Mouse (Mus musculus): ENCODE measurements at regions not wholly inside any gene's neighbourhood (a gene's known extent, or its start where the extent isn't known, plus 50 kb on each side); places are given as distances from the start of the nearest gene placed in this dataset.

DNA sequence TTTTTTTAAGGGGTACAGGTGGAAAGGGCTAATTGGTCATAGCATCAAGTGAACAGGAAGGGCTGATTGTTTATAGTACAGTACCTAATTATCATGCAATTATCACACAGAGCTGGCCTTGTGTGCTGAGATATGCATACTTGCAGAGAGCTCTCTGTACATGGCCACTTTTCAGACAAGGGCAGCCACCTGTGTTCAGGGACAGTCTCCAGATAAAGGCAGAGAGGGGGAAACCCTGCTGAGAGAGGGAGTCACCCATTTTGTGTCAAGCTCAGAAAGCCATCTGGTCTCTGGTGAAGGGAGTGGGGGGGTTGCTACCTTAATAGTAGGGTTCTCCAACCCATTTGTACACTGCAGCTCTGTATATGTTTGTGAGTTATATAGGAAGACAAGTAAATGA lies 127.5 kb upstream of the Sphkap start:
- H3K4me3 ChIP-seq (ENCODE audit: low read depth, low read length): no peak overlapping the region
- H3K27me3 ChIP-seq (ENCODE audit: control insufficient read depth, insufficient read depth, low read length): no peaks in the 10 kb centered on the region
- H3K4me1 ChIP-seq (ENCODE audit: control insufficient read depth, insufficient read depth, insufficient read length, low read length): no peaks in the 10 kb centered on the region
- H3K36me3 ChIP-seq (ENCODE audit: control insufficient read depth, insufficient read depth, low read length): no peaks in the 10 kb centered on the region
- H3K27ac ChIP-seq (ENCODE audit: insufficient read depth, low read depth, low read length): no peak overlapping the region
- TF ChIP-seq POLR2A (IDR thresholded peaks at IDR 0.05; ENCODE audit: low read depth, low read length) (no peak), CTCF (IDR thresholded peaks at IDR 0.05; ENCODE audit: extremely low read depth, insufficient read length, insufficient replicate concordance, low read depth, low read length) (no peak)

DNA sequence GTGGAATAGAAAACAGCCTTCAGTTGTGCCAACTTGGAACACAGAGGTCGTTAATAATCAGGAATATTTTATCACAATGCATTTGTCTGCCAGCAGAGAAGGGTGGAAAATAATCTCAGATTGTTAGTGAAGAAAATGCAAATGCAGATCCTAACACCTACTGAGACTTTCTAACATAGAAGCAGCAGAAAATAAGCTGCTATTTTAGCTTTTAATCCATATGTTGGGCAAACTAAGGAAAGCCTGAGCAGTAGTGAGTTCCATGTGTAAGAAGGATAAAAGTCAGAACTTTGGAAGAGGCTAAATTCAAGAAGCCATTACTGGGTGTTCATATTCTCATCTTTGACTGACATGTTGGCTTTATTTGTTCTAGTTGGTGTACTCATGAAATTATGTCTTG lies 119.8 kb upstream of the Sphkap start:
- Histone ChIP-seq H3K27me3 (ENCODE audit: control insufficient read depth, insufficient read depth, low read length) (no peaks in the 10 kb centered on the region), H3K27ac (ENCODE audit: insufficient read depth, low read depth, low read length) (no peak overlapping the region), H3K4me3 (ENCODE audit: low read depth, low read length) (no peak overlapping the region), H3K36me3 (ENCODE audit: control insufficient read depth, insufficient read depth, low read length) (no peaks in the 10 kb centered on the region), H3K4me1 (ENCODE audit: control insufficient read depth, insufficient read depth, insufficient read length, low read length) (no peaks in the 10 kb centered on the region)
- TF ChIP-seq CTCF (IDR thresholded peaks at IDR 0.05; ENCODE audit: extremely low read depth, insufficient read length, insufficient replicate concordance, low read depth, low read length) (no peak), POLR2A (IDR thresholded peaks at IDR 0.05; ENCODE audit: low read depth, low read length) (no peak)
- WGBS: 26% methylated on average over 1 of the region's 1 CpGs

- H3K27me3 ChIP-seq (ENCODE audit: control insufficient read depth, insufficient read depth, low read length): no peaks in the 10 kb centered on the region
- no peak overlapping the region for H3K27ac ChIP-seq (ENCODE audit: insufficient read depth, low read depth, low read length)
- H3K4me1 ChIP-seq (ENCODE audit: control insufficient read depth, insufficient read depth, insufficient read length, low read length): no peaks in the 10 kb centered on the region
- no peak overlapping the region for H3K4me3 ChIP-seq (ENCODE audit: low read depth, low read length)
- WGBS: 77% methylated on average over 5 of the region's 5 CpGs
- TF ChIP-seq CTCF (IDR thresholded peaks at IDR 0.05; ENCODE audit: extremely low read depth, insufficient read length, insufficient replicate concordance, low read depth, low read length): no peak
- TF ChIP-seq POLR2A (IDR thresholded peaks at IDR 0.05; ENCODE audit: low read depth, low read length): no peak
- H3K36me3 ChIP-seq (ENCODE audit: control insufficient read depth, insufficient read depth, low read length): no peaks in the 10 kb centered on the region
Observed at GRCm38 (mm10) chr1:83509356-83509755, 101.4 kb upstream of the Sphkap start.

DNA sequence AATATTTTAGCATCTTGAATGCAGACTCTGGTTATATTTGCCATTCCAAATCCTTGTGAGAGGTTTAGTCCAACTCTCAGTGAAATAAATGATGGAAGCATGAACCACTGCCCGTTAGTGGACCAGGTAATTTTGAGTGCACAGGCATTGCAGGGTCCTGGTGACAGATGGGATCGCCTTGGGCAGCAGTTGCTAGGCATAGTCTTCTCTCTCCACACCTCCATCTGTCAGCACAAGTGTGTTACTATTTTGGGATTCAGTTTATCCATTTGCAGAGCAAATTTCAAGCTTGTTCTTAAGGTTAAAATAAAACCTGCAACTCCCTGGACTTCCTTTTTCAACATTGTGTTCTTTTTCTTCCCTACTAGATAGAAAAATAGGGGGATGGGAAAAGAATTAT lies 97.4 kb upstream of the Sphkap start:
- TF ChIP-seq CTCF (IDR thresholded peaks at IDR 0.05; ENCODE audit: extremely low read depth, insufficient read length, insufficient replicate concordance, low read depth, low read length) (no peak), POLR2A (IDR thresholded peaks at IDR 0.05; ENCODE audit: low read depth, low read length) (no peak)
- Histone ChIP-seq H3K4me1 (ENCODE audit: control insufficient read depth, insufficient read depth, insufficient read length, low read length) (no peaks in the 10 kb centered on the region), H3K27ac (ENCODE audit: insufficient read depth, low read depth, low read length) (no peak overlapping the region), H3K36me3 (ENCODE audit: control insufficient read depth, insufficient read depth, low read length) (no peaks in the 10 kb centered on the region), H3K27me3 (ENCODE audit: control insufficient read depth, insufficient read depth, low read length) (no peaks in the 10 kb centered on the region), H3K4me3 (ENCODE audit: low read depth, low read length) (no peak overlapping the region)
- 74% methylated on average over 2 of the region's 2 CpGs for WGBS

GRCm38 (mm10) chr1:83496888-83497287 lies 88.9 kb upstream of the Sphkap start:
- WGBS: 86% methylated on average over 2 of the region's 2 CpGs
- Histone ChIP-seq H3K4me3 (ENCODE audit: low read depth, low read length) (no peak overlapping the region), H3K27ac (ENCODE audit: insufficient read depth, low read depth, low read length) (no peak overlapping the region), H3K4me1 (ENCODE audit: control insufficient read depth, insufficient read depth, insufficient read length, low read length) (no peaks in the 10 kb centered on the region), H3K27me3 (ENCODE audit: control insufficient read depth, insufficient read depth, low read length) (no peaks in the 10 kb centered on the region), H3K36me3 (ENCODE audit: control insufficient read depth, insufficient read depth, low read length) (no peaks in the 10 kb centered on the region)
- TF ChIP-seq POLR2A (IDR thresholded peaks at IDR 0.05; ENCODE audit: low read depth, low read length) (no peak), CTCF (IDR thresholded peaks at IDR 0.05; ENCODE audit: extremely low read depth, insufficient read length, insufficient replicate concordance, low read depth, low read length) (no peak)

GRCm38 (mm10) chr1:83496380-83496779 lies 88.4 kb upstream of the Sphkap start:
- H3K36me3 ChIP-seq (ENCODE audit: control insufficient read depth, insufficient read depth, low read length): no peaks in the 10 kb centered on the region
- no peak overlapping the region for H3K4me3 ChIP-seq (ENCODE audit: low read depth, low read length)
- 35% methylated on average over 2 of the region's 2 CpGs for WGBS
- no peaks in the 10 kb centered on the region for H3K27me3 ChIP-seq (ENCODE audit: control insufficient read depth, insufficient read depth, low read length)
- no peak for TF ChIP-seq POLR2A (IDR thresholded peaks at IDR 0.05; ENCODE audit: low read depth, low read length)
- no peak for TF ChIP-seq CTCF (IDR thresholded peaks at IDR 0.05; ENCODE audit: extremely low read depth, insufficient read length, insufficient replicate concordance, low read depth, low read length)
- H3K4me1 ChIP-seq (ENCODE audit: control insufficient read depth, insufficient read depth, insufficient read length, low read length): no peaks in the 10 kb centered on the region
- H3K27ac ChIP-seq (ENCODE audit: insufficient read depth, low read depth, low read length): no peak overlapping the region

DNA sequence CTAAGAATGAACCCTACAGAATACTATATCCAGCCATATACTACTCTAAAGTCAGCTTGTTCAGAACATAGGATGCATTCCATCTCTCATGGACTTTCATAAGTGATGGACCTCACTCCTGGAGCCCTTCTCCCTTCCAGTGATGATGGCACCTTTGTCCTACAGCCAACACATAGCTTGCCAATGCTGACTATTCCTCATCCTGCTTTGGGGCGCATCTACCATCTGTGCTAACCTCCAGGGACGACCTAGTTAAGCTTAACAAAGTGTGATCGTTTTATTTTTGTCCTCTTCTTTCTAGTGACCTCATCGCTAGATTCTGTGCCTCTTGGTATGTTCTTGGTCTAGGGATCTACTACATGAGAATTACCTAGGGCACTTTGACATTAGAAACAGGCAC lies 87.0 kb upstream of the Sphkap start:
- TF ChIP-seq POLR2A (IDR thresholded peaks at IDR 0.05; ENCODE audit: low read depth, low read length) (no peak), CTCF (IDR thresholded peaks at IDR 0.05; ENCODE audit: extremely low read depth, insufficient read length, insufficient replicate concordance, low read depth, low read length) (no peak)
- Histone ChIP-seq H3K4me3 (ENCODE audit: low read depth, low read length) (no peak overlapping the region), H3K27me3 (ENCODE audit: control insufficient read depth, insufficient read depth, low read length) (no peaks in the 10 kb centered on the region), H3K27ac (ENCODE audit: insufficient read depth, low read depth, low read length) (no peak overlapping the region), H3K36me3 (ENCODE audit: control insufficient read depth, insufficient read depth, low read length) (no peaks in the 10 kb centered on the region), H3K4me1 (ENCODE audit: control insufficient read depth, insufficient read depth, insufficient read length, low read length) (no peaks in the 10 kb centered on the region)
- 76% methylated on average over 4 of the region's 4 CpGs for WGBS

GRCm38 (mm10) chr1:83479111-83479510 lies 71.1 kb upstream of the Sphkap start:
- 61% methylated on average over 2 of the region's 2 CpGs for WGBS
- H3K36me3 ChIP-seq (ENCODE audit: control insufficient read depth, insufficient read depth, low read length): no peaks in the 10 kb centered on the region
- no peak overlapping the region for H3K27ac ChIP-seq (ENCODE audit: insufficient read depth, low read depth, low read length)
- no peak overlapping the region for H3K4me3 ChIP-seq (ENCODE audit: low read depth, low read length)
- H3K27me3 ChIP-seq (ENCODE audit: control insufficient read depth, insufficient read depth, low read length): no peaks in the 10 kb centered on the region
- no peaks in the 10 kb centered on the region for H3K4me1 ChIP-seq (ENCODE audit: control insufficient read depth, insufficient read depth, insufficient read length, low read length)
- TF ChIP-seq POLR2A (IDR thresholded peaks at IDR 0.05; ENCODE audit: low read depth, low read length) (no peak), CTCF (IDR thresholded peaks at IDR 0.05; ENCODE audit: extremely low read depth, insufficient read length, insufficient replicate concordance, low read depth, low read length) (no peak)

All from small intestine, adult 2 months (tissue).